Mouse (Mus musculus): ENCODE measurements around the gene Capn11.

DNA sequence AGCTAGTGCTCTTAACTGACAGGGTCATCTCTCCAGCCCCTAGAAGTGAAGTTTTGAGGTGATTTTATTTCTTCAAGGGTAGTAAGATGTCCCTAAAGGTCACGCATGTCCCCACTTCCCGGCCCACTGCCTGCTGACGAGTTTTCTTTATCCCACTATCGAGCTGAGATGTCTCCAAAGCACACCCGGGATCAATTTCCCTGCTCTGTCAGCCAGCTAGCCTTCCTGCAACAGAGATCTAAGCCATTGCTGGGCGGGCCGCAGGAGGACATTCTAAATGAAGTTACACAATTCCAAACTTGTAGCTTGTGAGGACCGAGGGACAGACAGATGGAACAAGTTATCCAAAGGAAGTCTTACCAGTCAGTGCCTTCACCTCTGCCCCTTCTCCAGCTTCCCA is 58.9 kb downstream of the Capn11 start:
- TF ChIP-seq CTCF (IDR thresholded peaks at IDR 0.05; ENCODE audit: control insufficient read depth, insufficient read depth, insufficient replicate concordance, low read depth, low read length): no peak
- TF ChIP-seq POLR2A (IDR thresholded peaks at IDR 0.05; ENCODE audit: control insufficient read depth, low read depth, low read length): no peak
